Mouse (Mus musculus): ENCODE measurements around the gene Klhl3. TPM values are rescaled to one million over a fixed set of nuclear protein-coding genes. Genes with fewer than 3 reads are reported as not detected.

The Klhl3 gene
- total RNA-seq, 4 experiments from 2014 or later = 0.22 to 0.46 (median 0.31) TPM

GRCm38 (mm10) chr13:57977721-57978120 is 135.7 kb downstream of the Klhl3 start:
- no peak for DNase-seq (ENCODE audit: low spot score in 2 of 2)

- DNase-seq (ENCODE audit: low spot score in 2 of 2) = no peak
Measured at GRCm38 (mm10) chr13:57965658-57966057, 147.7 kb downstream of the Klhl3 start.

GRCm38 (mm10) chr13:57960254-57960653 is 153.1 kb downstream of the Klhl3 start:
- no peak for DNase-seq (ENCODE audit: low spot score in 2 of 2)

- no peak for DNase-seq (ENCODE audit: low spot score in 2 of 2)
Measured at GRCm38 (mm10) chr13:57959806-57960205, 153.6 kb downstream of the Klhl3 start.

Small RNA genes within 50 kb of the gene (microRNA-seq; reads per million reads assigned to microRNA genes)
- 34.1 reads per million, percentile 34 among the genes with 10 or more reads in this experiment for gene Mir874

Other genes starting within 250 kb of the Klhl3 start
- gene Spock1, start 205.3 kb downstream of the Klhl3 start, total RNA-seq (2022) = under 1 TPM; 0.12 to 0.46 (median 0.28) TPM
- gene Hnrnpa0, start 15.0 kb upstream of the Klhl3 start, total RNA-seq (2022) = 10 to 100 TPM; 27.2 to 39.3 (median 33.8) TPM
- gene Idnk, start 44.1 kb upstream of the Klhl3 start, total RNA-seq (2022) = 1 to 10 TPM; 7.7 to 9.3 (median 8.3) TPM
- gene Ubqln1, start 102.1 kb upstream of the Klhl3 start, total RNA-seq (2022) = 10 to 100 TPM; 46.2 to 51.9 (median 49.8) TPM
- 10 to 100 TPM; 25.3 to 30.9 (median 27.2) TPM for gene Gkap1, start 162.1 kb upstream of the Klhl3 start, total RNA-seq (2022)
- gene Kif27, start 245.5 kb upstream of the Klhl3 start, total RNA-seq (2022) = under 1 TPM in 2 of 4 experiments, not detected in 2; 0.05 to 0.15 TPM